Mouse (Mus musculus) lung, postnatal 0 days (tissue): ENCODE measurements at regions not wholly inside any gene's neighbourhood (a gene's known extent, or its start where the extent isn't known, plus 50 kb on each side); places are given as distances from the start of the nearest gene placed in this dataset.

Source experiments
- CTCF ChIP-seq: IDR thresholded peaks from 2 replicates; pipeline ENCODE4 v1.5.1; 2016; ENCODE audit warnings: antibody characterized with exemption, mild to moderate bottlenecking
- EP300 ChIP-seq: IDR thresholded peaks from 2 replicates; pipeline ENCODE4 v1.6.1; 2016; ENCODE audit warnings: antibody characterized with exemption, mild to moderate bottlenecking, control low read depth

- TF ChIP-seq CTCF (no peak), EP300 (no peak)
Observed at GRCm38 (mm10) chr10:54532581-54532980, 456.2 kb upstream of the Man1a start.
